Mouse (Mus musculus): ENCODE results near the gene Olfr33.

GRCm38 (mm10) chr7:102686944-102687501 is 31.8 kb downstream of the Olfr33 start, which contains the start of gene Trim68:
- TF ChIP-seq E2F4 (IDR thresholded peaks at IDR 0.05; ENCODE audit: insufficient read depth) (no peak), MAX (IDR thresholded peaks at IDR 0.05; ENCODE audit: low read depth) (no peak), POLR2A (IDR thresholded peaks at IDR 0.05; ENCODE audit: insufficient read length, low read depth) (peak; percentile 66), MYOG (IDR thresholded peaks at IDR 0.05; ENCODE audit: control insufficient read depth in 1 of 3, insufficient read depth in 1 of 3, insufficient read length in 2 of 3, low read depth in 2 of 3) (no peak), TCF12 (IDR thresholded peaks at IDR 0.05; ENCODE audit: insufficient read depth, poor library complexity, severe bottlenecking) (no peak), MYOD1 (IDR thresholded peaks at IDR 0.05; ENCODE audit: control insufficient read depth in 1 of 3, insufficient read length in 2 of 3, low read depth in 2 of 3) (peak in 1 of 3 experiments; percentile 11), SRF (IDR thresholded peaks at IDR 0.05; ENCODE audit: control insufficient read depth, insufficient read length, low read depth) (no peak), USF1 (IDR thresholded peaks at IDR 0.05; ENCODE audit: low read depth) (peak; percentile 38), REST (IDR thresholded peaks at IDR 0.05; ENCODE audit: insufficient read depth, insufficient read length) (no peak)

Measured in myocyte (in vitro differentiated cells).